Mouse (Mus musculus) lung, embryonic 16.5 days (tissue): ENCODE data around the gene Gm43951. TPM values are rescaled to one million over a fixed set of nuclear protein-coding genes. Genes with fewer than 3 reads are reported as not detected.
"Not testable (repeated sequence)": the region's sequence is repeated elsewhere in the genome, so short reads cannot be mapped to it uniquely, and the experiment has no call there.

ENCODE experiments used
- ATAC-seq: fragments of 200-750 bp; cut with Nextera tagmentation; 2 replicates; pipeline ENCODE4 v1.8.0; 2017; ENCODE audit warnings: low read depth, mild to moderate bottlenecking, moderate library complexity
- H3K27ac ChIP-seq: fragments of 300-500 bp; sonication (generic); 2 replicates; pipeline ENCODE4 v1.5.1; 2014; ENCODE audit warnings: mild to moderate bottlenecking, control low read depth, low read length
- H3K27me3 ChIP-seq: fragments of 300-500 bp; sonication (generic); 2 replicates; pipeline ENCODE4 v1.6.1; 2014; ENCODE audit warnings: low read depth, low read length, mixed read lengths; ENCODE audit not compliant: control insufficient read depth, insufficient read depth
- H3K36me3 ChIP-seq: fragments of 300-500 bp; sonication (generic); 2 replicates; pipeline ENCODE4 v1.6.1; 2014; ENCODE audit warnings: low read length; ENCODE audit not compliant: control insufficient read depth, insufficient read depth
- H3K4me1 ChIP-seq: fragments of 300-500 bp; sonication (generic); replicated peaks from 2 replicates; pipeline ENCODE4 v1.6.1; 2014; ENCODE audit warnings: low read length, mixed read lengths; ENCODE audit not compliant: control insufficient read depth, insufficient read depth
- H3K4me2 ChIP-seq: fragments of 300-500 bp; sonication (generic); 2 replicates; pipeline ENCODE4 v1.6.1; 2014; ENCODE audit warnings: low read depth, low read length, control low read depth
- H3K4me3 ChIP-seq: fragments of 300-500 bp; sonication (generic); 2 replicates; pipeline ENCODE4 v1.5.1; 2014; ENCODE audit warnings: mild to moderate bottlenecking, low read length, control low read depth
- H3K9ac ChIP-seq: fragments of 300-500 bp; sonication (generic); 2 replicates; pipeline ENCODE4 v1.6.1; 2014; ENCODE audit warnings: low read length, control low read depth
- H3K9me3 ChIP-seq: fragments of 300-500 bp; sonication (generic); 2 replicates; pipeline ENCODE4 v1.6.1; 2016; ENCODE audit warnings: low read length; ENCODE audit not compliant: control insufficient read depth
- WGBS: fragments of 180-500 bp; shearing (Covaris S2); extraction: QIAGEN DNeasy Blood & Tissue Kit; methylation state at CpG from one replicate; pipeline ENCODE4 v1.1.7; 2014; 5-methylcytosine and 5-hydroxymethylcytosine counted together
- polyA plus RNA-seq: library from polyadenylated mRNA; unstranded; fragments of >200 nt; fragmentation: Nextera tagmentation; extraction: Ambion mirVana; gene quantifications from 2 replicates; pipeline ENCODE4 v1.2.1, GENCODE M21; 2015

Gm43951 gene
- polyA plus RNA-seq, 1 experiment from 2014 or later: 0.11 TPM

- Histone ChIP-seq H3K27me3 (no peaks in the 10 kb centered on the region), H3K36me3 (peaks cover 10% of the 10 kb centered on the region), H3K27ac (no peak overlapping the region), H3K9ac (no peak overlapping the region), H3K9me3 (no peaks in the 10 kb centered on the region), H3K4me3 (no peak overlapping the region), H3K4me1 (no peaks in the 10 kb centered on the region), H3K4me2 (no peak overlapping the region)
- no peak for ATAC-seq
- WGBS: 91% methylated on average over 5 of the region's 5 CpGs
Observed at GRCm38 (mm10) chr11:72180556-72180955, 26.1 kb downstream of the Gm43951 start.

DNA sequence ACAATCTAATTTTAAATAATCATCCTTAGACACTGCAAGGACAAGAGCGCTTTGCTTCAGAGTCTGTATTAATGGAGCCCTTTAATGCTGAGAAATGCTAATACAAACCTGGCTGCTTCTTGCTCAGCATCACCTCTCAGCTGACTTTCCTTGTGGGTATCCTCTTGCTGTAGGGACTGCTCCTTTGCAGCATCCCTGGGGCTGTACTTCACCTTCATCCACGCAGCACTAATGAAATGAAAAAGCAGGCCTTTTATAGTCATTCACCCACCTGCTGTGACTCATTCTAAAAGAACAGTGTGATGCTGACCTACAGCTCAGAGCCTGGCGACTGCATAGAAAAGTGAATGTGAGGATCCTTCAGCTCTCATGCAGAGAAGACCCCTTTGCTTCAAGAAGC lies 30.1 kb downstream of the Gm43951 start:
- no peak overlapping the region for H3K9ac ChIP-seq
- WGBS: 78% methylated on average over 3 of the region's 3 CpGs
- no peaks in the 10 kb centered on the region for H3K9me3 ChIP-seq
- no peak for ATAC-seq
- no peaks in the 10 kb centered on the region for H3K4me1 ChIP-seq
- no peak overlapping the region for H3K4me2 ChIP-seq
- H3K4me3 ChIP-seq: no peak overlapping the region
- H3K27ac ChIP-seq: no peak overlapping the region
- H3K27me3 ChIP-seq: no peaks in the 10 kb centered on the region
- peaks cover 22% of the 10 kb centered on the region for H3K36me3 ChIP-seq

- Histone ChIP-seq H3K27ac (no peak overlapping the region), H3K36me3 (peaks cover 20% of the 10 kb centered on the region)
- WGBS: 88% methylated on average over 5 of the region's 5 CpGs
Observed at GRCm38 (mm10) chr11:72175966-72176365, 30.7 kb downstream of the Gm43951 start.

GRCm38 (mm10) chr11:72174721-72175120 lies 31.9 kb downstream of the Gm43951 start:
- H3K27ac ChIP-seq: no peak overlapping the region
- no peaks in the 10 kb centered on the region for H3K4me1 ChIP-seq
- peaks cover 23% of the 10 kb centered on the region for H3K36me3 ChIP-seq
- H3K4me3 ChIP-seq: no peak overlapping the region
- no peak for ATAC-seq
- 92% methylated on average over 6 of the region's 6 CpGs for WGBS
- H3K9ac ChIP-seq: no peak overlapping the region
- no peak overlapping the region for H3K4me2 ChIP-seq
- no peaks in the 10 kb centered on the region for H3K27me3 ChIP-seq
- no peaks in the 10 kb centered on the region for H3K9me3 ChIP-seq

More at GRCm38 (mm10) chr11:72175966-72176365, 30.7 kb downstream of the Gm43951 start:
- no peaks in the 10 kb centered on the region for H3K9me3 ChIP-seq
- H3K9ac ChIP-seq: no peak overlapping the region
- no peaks in the 10 kb centered on the region for H3K27me3 ChIP-seq
- H3K4me2 ChIP-seq: no peak overlapping the region
- no peak for ATAC-seq
- no peaks in the 10 kb centered on the region for H3K4me1 ChIP-seq
- H3K4me3 ChIP-seq: no peak overlapping the region

- Histone ChIP-seq H3K9ac (no peak overlapping the region), H3K27ac (no peak overlapping the region), H3K36me3 (peaks cover 23% of the 10 kb centered on the region), H3K9me3 (no peaks in the 10 kb centered on the region), H3K27me3 (no peaks in the 10 kb centered on the region), H3K4me2 (no peak overlapping the region), H3K4me1 (no peaks in the 10 kb centered on the region), H3K4me3 (no peak overlapping the region)
- 75% methylated on average over 5 of the region's 5 CpGs for WGBS
- ATAC-seq: no peak
Observed at GRCm38 (mm10) chr11:72173506-72173905, 33.1 kb downstream of the Gm43951 start.

- not testable (repeated sequence) for H3K27me3 ChIP-seq, H3K27ac ChIP-seq, H3K4me1 ChIP-seq, H3K4me2 ChIP-seq, H3K9ac ChIP-seq, H3K4me3 ChIP-seq, ATAC-seq, H3K9me3 ChIP-seq
- peaks cover 23% of the 10 kb centered on the region for H3K36me3 ChIP-seq
- 78% methylated on average over 4 of the region's 4 CpGs for WGBS
Observed at GRCm38 (mm10) chr11:72171906-72172305, 34.7 kb downstream of the Gm43951 start.

- ATAC-seq: no peak
- Histone ChIP-seq H3K4me1 (no peaks in the 10 kb centered on the region), H3K36me3 (peaks cover 29% of the 10 kb centered on the region), H3K4me2 (no peak overlapping the region), H3K4me3 (no peak overlapping the region), H3K9ac (no peak overlapping the region), H3K27me3 (no peaks in the 10 kb centered on the region), H3K9me3 (no peaks in the 10 kb centered on the region), H3K27ac (no peak overlapping the region)
- 62% methylated on average over 4 of the region's 4 CpGs for WGBS
Observed at GRCm38 (mm10) chr11:72169871-72170270, 36.8 kb downstream of the Gm43951 start.

DNA sequence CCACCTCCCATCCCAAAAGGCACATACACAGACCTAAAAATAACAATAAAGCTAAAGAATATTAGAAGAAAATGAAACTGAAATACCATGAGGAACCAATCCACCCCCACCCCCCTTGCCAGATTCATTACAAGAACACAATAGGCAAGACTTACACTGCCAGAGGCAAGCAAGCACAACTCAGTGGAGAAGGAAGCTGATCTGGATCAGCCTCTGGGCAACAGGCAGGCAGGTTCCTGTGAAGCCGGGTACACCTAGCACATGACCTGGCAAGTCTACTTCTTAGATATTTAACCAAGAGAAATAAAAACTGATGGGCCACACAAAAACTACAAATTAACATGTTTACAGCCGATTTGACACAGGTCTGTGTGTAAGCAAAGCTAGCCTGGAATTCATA lies 43.4 kb downstream of the Gm43951 start:
- Histone ChIP-seq H3K36me3 (peaks cover 24% of the 10 kb centered on the region), H3K27me3 (no peaks in the 10 kb centered on the region), H3K9ac (no peak overlapping the region), H3K4me1 (no peaks in the 10 kb centered on the region), H3K4me3 (no peak overlapping the region), H3K9me3 (no peaks in the 10 kb centered on the region), H3K27ac (no peak overlapping the region), H3K4me2 (no peak overlapping the region)
- WGBS: 92% methylated on average over 2 of the region's 2 CpGs
- ATAC-seq: no peak

DNA sequence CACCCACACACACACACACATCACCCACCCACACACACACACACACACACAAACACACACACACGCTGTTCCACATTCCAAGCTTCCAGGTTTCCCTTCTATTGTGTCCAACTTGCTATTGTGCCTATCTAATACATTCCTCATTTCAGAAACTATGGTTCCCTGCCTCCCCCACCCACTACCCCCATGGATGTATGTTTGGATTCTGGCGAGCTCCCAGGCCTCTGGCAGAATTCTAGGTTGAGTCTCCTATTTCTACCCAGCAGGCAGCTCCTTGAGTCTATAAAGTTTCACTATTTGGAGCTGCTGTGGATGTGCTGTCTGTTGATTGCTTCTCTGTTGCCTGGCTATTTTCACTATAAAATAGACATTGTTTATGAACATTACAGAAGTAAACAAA lies 50.0 kb downstream of the Gm43951 start:
- Histone ChIP-seq H3K27ac (no peak overlapping the region), H3K36me3 (peaks cover 15% of the 10 kb centered on the region; the same call in 1 of the 2 replicates), H3K9me3 (no peaks in the 10 kb centered on the region), H3K4me2 (no peak overlapping the region), H3K4me3 (no peak overlapping the region), H3K9ac (no peak overlapping the region), H3K27me3 (no peaks in the 10 kb centered on the region), H3K4me1 (no peaks in the 10 kb centered on the region; the same call in 1 of the 2 replicates)
- ATAC-seq: no peak
- 53% methylated on average over 2 of the region's 2 CpGs for WGBS

DNA sequence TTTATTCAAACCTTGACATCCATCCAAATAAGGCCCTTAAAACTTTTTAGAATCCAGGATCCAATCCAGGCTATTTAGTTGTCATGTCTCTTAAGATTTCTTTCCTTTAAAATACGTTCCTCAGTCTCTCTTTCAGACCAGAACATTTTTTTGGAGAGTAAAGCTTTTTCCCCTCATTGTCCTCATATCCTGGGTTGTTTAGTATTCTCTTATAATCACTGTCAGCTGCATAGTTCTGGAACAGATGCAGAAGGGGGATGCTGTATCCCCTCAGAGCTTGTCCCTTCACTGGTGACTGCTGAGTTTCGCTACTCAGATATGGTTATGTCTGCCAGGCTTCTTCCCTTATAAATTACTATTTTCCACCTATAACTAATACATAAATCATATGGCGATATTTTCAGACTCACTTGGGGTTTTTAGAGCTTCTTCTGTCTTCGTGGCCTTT lies 50.6 kb downstream of the Gm43951 start:
- H3K9me3 ChIP-seq: no peaks in the 10 kb centered on the region
- no peak for ATAC-seq
- H3K4me2 ChIP-seq: no peak overlapping the region
- H3K27ac ChIP-seq: no peak overlapping the region
- no peak overlapping the region for H3K4me3 ChIP-seq
- H3K36me3 ChIP-seq: peaks cover 15% of the 10 kb centered on the region; the same call in 1 of the 2 replicates
- H3K4me1 ChIP-seq: no peaks in the 10 kb centered on the region; the same call in 1 of the 2 replicates
- H3K9ac ChIP-seq: no peak overlapping the region
- 83% methylated on average over 4 of the region's 4 CpGs for WGBS
- H3K27me3 ChIP-seq: no peaks in the 10 kb centered on the region
